Mouse (Mus musculus) E14TG2a.4 (cell line): ENCODE data around the gene Hey2.

Experiments used
- H3K27me3 ChIP-seq: 2 replicates; pipeline ENCODE4 v1.6.1; 2014; ENCODE audit warnings: low read length, control low read depth; ENCODE audit not compliant: insufficient read depth
- H3K36me3 ChIP-seq: 2 replicates; pipeline ENCODE4 v1.6.1; 2014; ENCODE audit warnings: low read length, control low read depth; ENCODE audit not compliant: insufficient read depth
- H3K4me1 ChIP-seq: replicated peaks from 2 replicates; pipeline ENCODE4 v1.6.1; 2014; ENCODE audit warnings: low read depth, low read length, control low read depth
- H3K4me3 ChIP-seq: replicated peaks from 2 replicates; pipeline ENCODE4 v1.5.1; 2014; ENCODE audit warnings: mild to moderate bottlenecking, low read length
- H3K9me3 ChIP-seq: 2 replicates; pipeline ENCODE4 v1.6.1; 2014; ENCODE audit warnings: low read length, control low read depth
- CTCF ChIP-seq: conservative IDR thresholded peaks from 2 replicates; pipeline ENCODE4 v1.5.1; 2014; ENCODE audit warnings: low read length
- NANOG ChIP-seq: IDR thresholded peaks from 2 replicates; pipeline ENCODE4 v1.6.1; 2014; ENCODE audit warnings: borderline replicate concordance, low read length, mixed read lengths
- POU5F1 ChIP-seq: IDR thresholded peaks from 2 replicates; pipeline ENCODE4 v1.6.1; 2014; ENCODE audit warnings: low read length, borderline replicate concordance

Gene Hey2

DNA sequence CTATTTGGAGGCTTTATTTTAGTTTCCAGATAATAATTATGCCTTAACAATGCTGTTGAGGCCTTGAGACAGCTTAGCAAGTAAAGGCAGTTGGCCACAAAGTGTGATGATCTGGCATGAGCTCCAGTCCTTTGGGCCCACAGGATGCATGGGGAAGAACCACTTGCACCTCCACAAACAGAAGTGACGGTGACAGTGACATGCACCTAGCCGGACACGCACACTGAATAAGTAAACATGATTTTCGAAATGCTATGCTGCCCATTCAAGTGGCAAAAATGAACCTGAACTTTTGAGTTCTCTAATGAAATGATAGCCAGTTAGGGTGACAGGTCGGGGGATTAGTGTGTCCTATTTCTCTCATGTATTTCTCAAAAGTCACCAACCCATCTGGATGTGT lies 1.8 kb downstream of the Hey2 start:
- no peaks in the 10 kb centered on the region for H3K36me3 ChIP-seq
- H3K4me3 ChIP-seq, result no peak overlapping the region
- peaks cover 30% of the 10 kb centered on the region for H3K4me1 ChIP-seq
- peaks cover 52% of the 10 kb centered on the region for H3K27me3 ChIP-seq
- TF ChIP-seq CTCF, result no peak
- no peak for TF ChIP-seq POU5F1
- TF ChIP-seq NANOG, result no peak
- no peaks in the 10 kb centered on the region for H3K9me3 ChIP-seq

GRCm38 (mm10) chr10:30838188-30838587 lies 4.4 kb downstream of the Hey2 start:
- H3K36me3 ChIP-seq, result no peaks in the 10 kb centered on the region
- peaks cover 13% of the 10 kb centered on the region for H3K4me1 ChIP-seq
- TF ChIP-seq CTCF, result peak; percentile 38
- TF ChIP-seq POU5F1, result no peak
- TF ChIP-seq NANOG, result no peak

DNA sequence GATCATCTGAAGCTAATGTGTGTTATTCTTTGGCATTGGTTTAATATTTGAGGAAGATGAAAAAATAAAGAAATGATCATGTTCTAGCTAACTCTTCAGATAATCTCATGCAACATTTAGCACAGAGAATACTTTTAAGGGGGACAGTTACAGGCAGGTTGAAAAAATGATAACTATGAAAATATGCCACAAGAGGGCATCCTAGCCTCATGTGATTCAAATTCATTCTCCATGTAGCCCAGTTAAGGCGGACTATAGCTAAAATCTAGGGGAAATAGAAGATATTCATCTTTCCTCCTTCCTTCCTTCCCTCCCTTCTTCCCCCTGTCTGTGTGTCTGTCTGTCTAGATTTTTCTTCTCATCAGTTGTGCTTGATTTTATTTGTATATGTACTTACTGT lies 17.6 kb downstream of the Hey2 start:
- no peaks in the 10 kb centered on the region for H3K27me3 ChIP-seq
- H3K4me1 ChIP-seq, result no peaks in the 10 kb centered on the region
- peaks cover 38% of the 10 kb centered on the region for H3K9me3 ChIP-seq
- no peaks in the 10 kb centered on the region for H3K36me3 ChIP-seq
- no peak overlapping the region for H3K4me3 ChIP-seq
- TF ChIP-seq NANOG (no peak), CTCF (0 out of 2 replicates have a peak, but pooled peaks have one; percentile 3)

More at GRCm38 (mm10) chr10:30838188-30838587, 4.4 kb downstream of the Hey2 start:
- Histone ChIP-seq H3K27me3 (peaks cover 29% of the 10 kb centered on the region), H3K4me3 (no peak overlapping the region), H3K9me3 (no peaks in the 10 kb centered on the region)

DNA sequence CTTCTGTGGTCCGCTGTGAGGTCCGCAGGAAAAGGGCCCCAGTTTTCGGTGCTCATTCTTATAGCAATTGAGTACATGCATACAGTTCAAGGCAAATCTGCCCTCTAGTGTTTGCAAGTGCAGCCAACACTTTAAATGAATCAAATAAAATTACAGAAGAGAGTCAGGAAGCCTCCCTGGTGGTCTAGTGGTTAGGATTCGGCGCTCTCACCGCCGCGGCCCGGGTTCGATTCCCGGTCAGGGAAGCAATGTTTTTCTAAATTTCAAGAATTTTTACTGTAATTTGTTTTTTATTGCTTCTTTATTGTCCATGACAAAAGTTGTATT lies 31.7 kb downstream of the Hey2 start:
- Histone ChIP-seq H3K36me3 (peaks cover 6% of the 10 kb centered on the region; the same call in 1 of the 2 replicates), H3K4me1 (peaks cover 7% of the 10 kb centered on the region), H3K4me3 (peak overlapping the region; percentile 46), H3K27me3 (no peaks in the 10 kb centered on the region), H3K9me3 (peaks cover 25% of the 10 kb centered on the region)
- no peak for TF ChIP-seq NANOG
- TF ChIP-seq CTCF, result peak; percentile 52

- Histone ChIP-seq H3K4me3 (peak overlapping the region; percentile 46), H3K9me3 (peaks cover 22% of the 10 kb centered on the region), H3K36me3 (peaks cover 6% of the 10 kb centered on the region; the same call in 1 of the 2 replicates), H3K4me1 (peaks cover 7% of the 10 kb centered on the region), H3K27me3 (no peaks in the 10 kb centered on the region)
- TF ChIP-seq POU5F1 (no peak), CTCF (no peak), NANOG (no peak)
Observed at GRCm38 (mm10) chr10:30810247-30810966, 32.2 kb downstream of the Hey2 start.

DNA sequence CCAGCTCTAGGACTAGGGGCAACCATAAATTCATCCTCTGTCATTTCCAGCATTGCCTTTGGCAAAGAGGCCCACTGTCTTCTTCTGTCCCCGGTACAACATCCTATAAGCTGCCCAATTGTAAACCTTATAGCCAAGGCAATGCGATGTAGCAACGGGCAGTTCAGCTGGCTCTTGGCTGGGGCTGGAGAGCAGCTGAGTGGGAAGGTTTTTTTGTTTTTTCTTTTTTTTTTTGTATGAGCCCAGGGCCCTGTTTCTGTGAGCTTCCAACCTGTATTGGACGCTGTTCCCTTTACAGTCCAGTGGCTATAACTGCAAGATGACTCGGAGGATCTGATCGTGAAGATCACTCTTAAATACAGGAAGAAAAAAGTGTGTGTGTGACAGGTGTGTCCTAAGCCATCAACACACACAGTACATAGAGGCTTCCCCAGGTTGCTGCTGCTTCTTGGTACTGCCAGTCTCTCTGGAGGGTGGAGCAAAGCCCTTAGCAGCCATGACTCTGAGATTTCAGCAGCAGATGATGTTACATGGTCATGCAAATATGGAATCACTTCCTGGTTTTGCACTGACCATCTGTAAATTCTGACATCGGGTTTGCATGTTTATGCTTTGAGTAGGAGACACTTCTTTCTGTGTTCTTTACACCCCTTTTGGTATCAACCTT lies 38.9 kb downstream of the Hey2 start:
- no peaks in the 10 kb centered on the region for H3K9me3 ChIP-seq
- H3K4me3 ChIP-seq, result peak overlapping the region; percentile 93
- TF ChIP-seq NANOG (no peak), CTCF (no peak), POU5F1 (no peak)
- H3K36me3 ChIP-seq, result no peaks in the 10 kb centered on the region
- H3K27me3 ChIP-seq, result no peaks in the 10 kb centered on the region
- peaks cover 19% of the 10 kb centered on the region for H3K4me1 ChIP-seq

- Histone ChIP-seq H3K27me3 (no peaks in the 10 kb centered on the region), H3K36me3 (no peaks in the 10 kb centered on the region), H3K9me3 (no peaks in the 10 kb centered on the region), H3K4me1 (peaks cover 22% of the 10 kb centered on the region), H3K4me3 (peak within 1 kb of the TSS; percentile 93)
- no peak for TF ChIP-seq CTCF
- TF ChIP-seq POU5F1, result no peak
- TF ChIP-seq NANOG, result no peak
Observed at GRCm38 (mm10) chr10:30802681-30803586, 39.7 kb downstream of the Hey2 start, which contains the start of gene Ncoa7. Ncoa7 (minus strand) TSS chr10:30803326.

DNA sequence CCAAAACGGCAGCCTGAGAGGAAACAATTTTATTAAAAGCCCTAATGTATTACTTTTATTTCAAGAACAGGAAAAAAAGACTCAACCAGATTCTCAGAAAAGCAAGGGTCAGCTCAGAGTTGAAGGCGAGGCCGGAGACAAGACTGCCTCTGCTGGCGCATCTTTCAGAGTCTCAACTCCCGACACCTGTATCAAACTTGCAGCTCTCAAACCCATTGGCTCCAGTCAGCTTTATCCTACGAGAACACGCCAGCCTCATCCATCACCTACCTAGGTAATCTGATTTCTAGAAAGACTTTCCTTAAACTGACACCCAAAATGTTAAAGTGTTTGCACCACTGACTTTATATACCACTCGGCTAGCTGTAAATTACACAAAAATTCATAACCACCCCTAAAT lies 40.6 kb downstream of the Hey2 start:
- TF ChIP-seq POU5F1 (no peak), CTCF (no peak), NANOG (no peak)
- Histone ChIP-seq H3K36me3 (no peaks in the 10 kb centered on the region), H3K4me1 (peaks cover 22% of the 10 kb centered on the region), H3K27me3 (no peaks in the 10 kb centered on the region), H3K9me3 (no peaks in the 10 kb centered on the region), H3K4me3 (peak overlapping the region; percentile 93)
